Mouse (Mus musculus): Measurements from ENCODE around the gene Inka2. TPM values are rescaled to one million over a fixed set of nuclear protein-coding genes. Genes with fewer than 3 reads are reported as not detected.

Inka2 gene
- polyA plus RNA-seq, 1 experiment = 6.3 TPM

DNA sequence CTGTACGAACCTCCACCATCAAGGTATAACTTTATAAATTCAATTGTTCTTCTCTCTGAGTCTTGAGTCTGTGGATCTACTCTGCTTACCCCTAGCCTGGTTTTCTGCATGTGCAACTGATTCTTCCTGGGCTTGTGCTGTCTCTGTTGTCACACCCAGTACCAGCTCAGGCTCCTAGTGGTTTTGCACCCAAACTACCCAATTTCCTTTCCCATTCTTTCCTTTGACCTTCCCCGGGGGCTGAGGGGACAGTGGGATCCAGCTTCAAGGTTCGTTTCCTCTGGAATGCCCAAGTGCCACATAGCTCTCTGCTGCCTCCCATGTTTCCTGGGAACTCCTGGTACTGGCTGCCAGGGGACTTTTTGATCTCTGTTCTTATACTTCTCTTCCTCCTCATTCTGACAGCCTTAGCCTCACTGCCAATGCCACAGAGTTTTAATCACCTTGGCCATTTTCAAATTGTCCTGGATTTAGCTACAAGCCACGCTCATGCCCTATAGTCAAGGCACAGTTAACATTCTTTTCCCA, 37.3 kb upstream of the Inka2 start:
- Histone ChIP-seq H3K4me3 (ENCODE audit: insufficient read depth, poor library complexity, severe bottlenecking) (no peak overlapping the region), H3K27me3 (ENCODE audit: control insufficient read depth, insufficient read depth, insufficient read length) (peaks cover 15% of the 10 kb centered on the region), H3K79me3 (ENCODE audit: low read depth) (no peaks in the 10 kb centered on the region), H3ac (ENCODE audit: control insufficient read depth, insufficient read length, low read depth) (no peak overlapping the region), H3K79me2 (ENCODE audit: control insufficient read depth, insufficient read depth) (no peaks in the 10 kb centered on the region), H3K36me3 (ENCODE audit: control insufficient read depth, insufficient read depth) (no peaks in the 10 kb centered on the region)
- no peak for TF ChIP-seq CEBPB (IDR thresholded peaks at IDR 0.05; ENCODE audit: low read depth)
- TF ChIP-seq USF1 (IDR thresholded peaks at IDR 0.05; ENCODE audit: low read depth) = no peak
- TF ChIP-seq MAX (IDR thresholded peaks at IDR 0.05) = no peak
- no peak for TF ChIP-seq FOSL1 (IDR thresholded peaks at IDR 0.05; ENCODE audit: insufficient read depth, low read length, poor library complexity, severe bottlenecking)
- TF ChIP-seq CTCF (IDR thresholded peaks at IDR 0.05; ENCODE audit: control insufficient read depth, insufficient read depth, insufficient read length) = no peak
- no peak for TF ChIP-seq MYOD1 (IDR thresholded peaks at IDR 0.05; ENCODE audit: control insufficient read depth, insufficient read length, low read depth)
- TF ChIP-seq MYOG (IDR thresholded peaks at IDR 0.05; ENCODE audit: control insufficient read depth, extremely low read depth, insufficient read length) = no peak

DNA sequence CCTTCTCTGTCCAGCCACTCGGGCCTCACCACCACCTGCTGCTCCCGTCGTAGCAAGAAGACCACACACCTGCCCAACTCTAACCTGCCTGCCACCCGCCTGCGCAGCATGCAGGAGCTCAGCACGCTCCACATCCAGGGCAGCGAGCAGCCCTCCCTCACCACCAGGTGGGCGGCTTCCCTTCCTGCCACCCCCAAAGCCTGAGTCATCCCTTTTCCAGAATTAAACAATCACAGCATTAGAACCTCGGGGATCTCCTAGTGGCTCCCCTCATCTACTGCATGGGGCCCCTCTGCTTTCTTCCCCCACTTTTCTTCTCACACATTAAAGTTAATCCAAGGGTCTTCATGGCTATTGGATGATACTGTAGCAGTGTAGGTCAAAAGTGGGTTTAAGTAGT, 36.2 kb upstream of the Inka2 start:
- Histone ChIP-seq H3K4me3 (ENCODE audit: insufficient read depth, poor library complexity, severe bottlenecking) (no peak overlapping the region), H3K79me2 (ENCODE audit: control insufficient read depth, insufficient read depth) (no peaks in the 10 kb centered on the region), H3ac (ENCODE audit: control insufficient read depth, insufficient read length, low read depth) (no peak overlapping the region), H3K36me3 (ENCODE audit: control insufficient read depth, insufficient read depth) (no peaks in the 10 kb centered on the region), H3K79me3 (ENCODE audit: low read depth) (no peaks in the 10 kb centered on the region), H3K27me3 (ENCODE audit: control insufficient read depth, insufficient read depth, insufficient read length) (peaks cover 15% of the 10 kb centered on the region)
- TF ChIP-seq CTCF (IDR thresholded peaks at IDR 0.05; ENCODE audit: control insufficient read depth, insufficient read depth, insufficient read length) = no peak
- no peak for TF ChIP-seq MYOG (IDR thresholded peaks at IDR 0.05; ENCODE audit: control insufficient read depth, extremely low read depth, insufficient read length)
- TF ChIP-seq USF1 (IDR thresholded peaks at IDR 0.05; ENCODE audit: low read depth) = no peak

DNA sequence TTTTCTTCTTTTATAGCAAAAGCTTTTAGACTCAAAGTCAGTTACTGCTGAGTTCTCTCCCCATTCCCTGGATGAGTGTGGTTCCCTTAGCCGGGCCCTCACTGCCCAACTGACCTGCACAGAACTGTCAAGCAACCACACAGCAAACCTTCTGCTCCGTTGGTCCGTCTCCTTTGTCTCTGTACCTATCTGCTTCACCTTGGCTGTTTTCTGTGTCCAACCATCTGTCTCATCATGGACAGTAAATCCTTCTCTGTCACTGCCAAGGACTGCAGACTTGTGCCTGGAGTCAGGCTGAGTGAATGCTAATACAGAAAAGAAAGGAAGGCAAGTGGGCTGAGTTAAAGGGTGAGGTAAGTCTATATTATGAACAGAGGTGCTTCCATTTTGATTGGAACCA, 34.6 kb upstream of the Inka2 start:
- no peaks in the 10 kb centered on the region for H3K79me2 ChIP-seq (ENCODE audit: control insufficient read depth, insufficient read depth)
- H3ac ChIP-seq (ENCODE audit: control insufficient read depth, insufficient read length, low read depth) = no peak overlapping the region
- no peak for TF ChIP-seq MYOD1 (IDR thresholded peaks at IDR 0.05; ENCODE audit: control insufficient read depth, insufficient read length, low read depth)
- no peak for TF ChIP-seq CEBPB (IDR thresholded peaks at IDR 0.05; ENCODE audit: low read depth)
- TF ChIP-seq MAX (IDR thresholded peaks at IDR 0.05) = no peak
- TF ChIP-seq MYOG (IDR thresholded peaks at IDR 0.05; ENCODE audit: control insufficient read depth, extremely low read depth, insufficient read length) = no peak
- no peaks in the 10 kb centered on the region for H3K79me3 ChIP-seq (ENCODE audit: low read depth)
- no peak overlapping the region for H3K4me3 ChIP-seq (ENCODE audit: insufficient read depth, poor library complexity, severe bottlenecking)
- no peaks in the 10 kb centered on the region for H3K36me3 ChIP-seq (ENCODE audit: control insufficient read depth, insufficient read depth)
- H3K27me3 ChIP-seq (ENCODE audit: control insufficient read depth, insufficient read depth, insufficient read length) = peaks cover 15% of the 10 kb centered on the region

DNA sequence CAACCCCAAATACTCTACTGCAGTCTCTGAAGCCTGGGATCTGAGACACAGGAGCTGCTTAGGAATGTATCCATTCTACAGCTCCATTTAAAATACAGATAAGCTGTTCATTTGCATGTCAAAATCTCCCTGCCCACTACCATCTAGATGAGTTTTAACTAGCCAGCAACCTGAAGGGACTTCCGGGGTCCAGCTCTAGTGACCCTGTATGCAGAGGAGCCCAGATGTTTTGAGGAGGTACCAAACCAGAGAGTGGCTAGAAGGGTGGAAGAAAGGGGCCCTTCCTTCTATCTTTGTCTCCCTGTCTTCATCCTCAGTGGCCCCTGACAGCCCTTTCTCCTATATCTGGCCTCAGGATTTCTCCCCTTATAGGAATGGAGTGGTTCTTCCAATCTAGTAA, 33.6 kb upstream of the Inka2 start:
- Histone ChIP-seq H3K79me3 (ENCODE audit: low read depth) (no peaks in the 10 kb centered on the region), H3K36me3 (ENCODE audit: control insufficient read depth, insufficient read depth) (peaks cover 2% of the 10 kb centered on the region), H3K4me3 (ENCODE audit: insufficient read depth, poor library complexity, severe bottlenecking) (no peak overlapping the region), H3K27me3 (ENCODE audit: control insufficient read depth, insufficient read depth, insufficient read length) (peaks cover 12% of the 10 kb centered on the region), H3K79me2 (ENCODE audit: control insufficient read depth, insufficient read depth) (no peaks in the 10 kb centered on the region), H3ac (ENCODE audit: control insufficient read depth, insufficient read length, low read depth) (no peak overlapping the region)
- TF ChIP-seq MYOG (IDR thresholded peaks at IDR 0.05; ENCODE audit: control insufficient read depth, extremely low read depth, insufficient read length) = no peak
- no peak for TF ChIP-seq MYOD1 (IDR thresholded peaks at IDR 0.05; ENCODE audit: control insufficient read depth, insufficient read length, low read depth)
- no peak for TF ChIP-seq CTCF (IDR thresholded peaks at IDR 0.05; ENCODE audit: control insufficient read depth, insufficient read depth, insufficient read length)
- no peak for TF ChIP-seq USF1 (IDR thresholded peaks at IDR 0.05; ENCODE audit: low read depth)
- no peak for TF ChIP-seq MAX (IDR thresholded peaks at IDR 0.05)
- no peak for TF ChIP-seq CEBPB (IDR thresholded peaks at IDR 0.05; ENCODE audit: low read depth)
- no peak for TF ChIP-seq FOSL1 (IDR thresholded peaks at IDR 0.05; ENCODE audit: insufficient read depth, low read length, poor library complexity, severe bottlenecking)

DNA sequence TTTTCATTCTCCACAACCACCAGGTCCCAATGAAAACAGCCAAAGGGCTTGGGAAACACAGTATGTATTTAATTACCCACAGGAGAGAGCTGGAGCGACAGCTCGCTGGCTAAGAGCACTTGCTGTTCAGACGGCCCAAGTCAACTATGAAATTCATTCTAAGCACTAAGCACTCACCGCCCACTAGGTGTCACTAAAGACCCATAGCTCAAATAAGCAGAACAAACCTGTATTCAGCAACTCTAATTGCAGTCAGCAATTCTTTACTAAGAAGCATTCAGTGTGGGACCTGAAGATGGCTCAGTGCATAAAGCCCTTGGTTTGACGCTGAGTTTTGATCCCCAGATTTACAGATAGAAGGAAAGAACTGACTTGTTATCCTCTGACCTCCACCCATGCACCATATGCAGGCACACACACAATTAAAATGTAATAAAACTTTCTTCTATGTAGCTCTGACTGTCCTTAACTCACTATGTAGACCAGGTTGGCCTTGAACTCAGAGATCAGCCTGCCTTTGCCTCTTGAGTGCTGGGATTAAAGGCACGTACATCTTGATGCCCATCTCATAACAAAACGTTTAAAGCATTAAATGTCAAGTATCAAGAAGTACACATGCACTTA, 29.7 kb upstream of the Inka2 start:
- peak; percentile 45 for TF ChIP-seq CTCF (IDR thresholded peaks at IDR 0.05; ENCODE audit: control insufficient read depth, insufficient read depth, insufficient read length)
- TF ChIP-seq MYOD1 (IDR thresholded peaks at IDR 0.05; ENCODE audit: control insufficient read depth, insufficient read length, low read depth) = no peak
- TF ChIP-seq FOSL1 (IDR thresholded peaks at IDR 0.05; ENCODE audit: insufficient read depth, low read length, poor library complexity, severe bottlenecking) = no peak

DNA sequence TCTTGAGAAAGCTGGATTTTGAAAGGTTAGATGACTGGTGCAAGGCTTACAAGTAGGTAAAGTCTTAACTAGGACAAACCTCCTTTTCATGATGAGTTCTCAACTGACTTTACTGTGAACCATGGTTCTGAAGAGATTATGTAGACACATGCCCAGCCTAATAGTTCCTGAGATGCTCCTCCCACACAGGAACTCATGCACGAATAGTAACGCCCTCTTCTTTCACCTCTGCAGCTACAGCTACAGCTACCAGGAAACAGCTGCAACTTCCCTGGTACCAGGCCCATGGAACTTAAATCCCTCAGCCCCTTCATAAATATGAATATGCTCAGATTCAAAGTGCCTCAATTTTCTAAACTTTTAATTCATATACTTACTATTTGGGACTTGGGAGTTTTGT, 28.5 kb upstream of the Inka2 start:
- H3ac ChIP-seq (ENCODE audit: control insufficient read depth, insufficient read length, low read depth) = no peak overlapping the region
- no peaks in the 10 kb centered on the region for H3K79me3 ChIP-seq (ENCODE audit: low read depth)
- H3K27me3 ChIP-seq (ENCODE audit: control insufficient read depth, insufficient read depth, insufficient read length) = no peaks in the 10 kb centered on the region
- no peaks in the 10 kb centered on the region for H3K79me2 ChIP-seq (ENCODE audit: control insufficient read depth, insufficient read depth)
- H3K36me3 ChIP-seq (ENCODE audit: control insufficient read depth, insufficient read depth) = peaks cover 42% of the 10 kb centered on the region
- H3K4me3 ChIP-seq (ENCODE audit: insufficient read depth, poor library complexity, severe bottlenecking) = no peak overlapping the region
- no peak for TF ChIP-seq USF1 (IDR thresholded peaks at IDR 0.05; ENCODE audit: low read depth)
- TF ChIP-seq MAX (IDR thresholded peaks at IDR 0.05) = no peak
- TF ChIP-seq MYOG (IDR thresholded peaks at IDR 0.05; ENCODE audit: control insufficient read depth, extremely low read depth, insufficient read length) = no peak
- TF ChIP-seq MYOD1 (IDR thresholded peaks at IDR 0.05; ENCODE audit: control insufficient read depth, insufficient read length, low read depth) = no peak
- no peak for TF ChIP-seq CEBPB (IDR thresholded peaks at IDR 0.05; ENCODE audit: low read depth)
- no peak for TF ChIP-seq FOSL1 (IDR thresholded peaks at IDR 0.05; ENCODE audit: insufficient read depth, low read length, poor library complexity, severe bottlenecking)
- TF ChIP-seq CTCF (IDR thresholded peaks at IDR 0.05; ENCODE audit: control insufficient read depth, insufficient read depth, insufficient read length) = no peak

More for the DNA sequence above, 29.7 kb upstream of the Inka2 start:
- H3K27me3 ChIP-seq (ENCODE audit: control insufficient read depth, insufficient read depth, insufficient read length) = no peaks in the 10 kb centered on the region
- no peak overlapping the region for H3K4me3 ChIP-seq (ENCODE audit: insufficient read depth, poor library complexity, severe bottlenecking)
- H3K79me2 ChIP-seq (ENCODE audit: control insufficient read depth, insufficient read depth) = no peaks in the 10 kb centered on the region
- no peaks in the 10 kb centered on the region for H3K79me3 ChIP-seq (ENCODE audit: low read depth)
- no peak overlapping the region for H3ac ChIP-seq (ENCODE audit: control insufficient read depth, insufficient read length, low read depth)
- peaks cover 30% of the 10 kb centered on the region for H3K36me3 ChIP-seq (ENCODE audit: control insufficient read depth, insufficient read depth)

Measured in C2C12 (cell line).